Mouse (Mus musculus): ENCODE results near the gene Vmn2r89. TPM values are rescaled to one million over a fixed set of nuclear protein-coding genes. Genes with fewer than 3 reads are reported as not detected.

Vmn2r89 gene
- polyA plus RNA-seq, 1 experiment from 2014 or later = not detected

DNA sequence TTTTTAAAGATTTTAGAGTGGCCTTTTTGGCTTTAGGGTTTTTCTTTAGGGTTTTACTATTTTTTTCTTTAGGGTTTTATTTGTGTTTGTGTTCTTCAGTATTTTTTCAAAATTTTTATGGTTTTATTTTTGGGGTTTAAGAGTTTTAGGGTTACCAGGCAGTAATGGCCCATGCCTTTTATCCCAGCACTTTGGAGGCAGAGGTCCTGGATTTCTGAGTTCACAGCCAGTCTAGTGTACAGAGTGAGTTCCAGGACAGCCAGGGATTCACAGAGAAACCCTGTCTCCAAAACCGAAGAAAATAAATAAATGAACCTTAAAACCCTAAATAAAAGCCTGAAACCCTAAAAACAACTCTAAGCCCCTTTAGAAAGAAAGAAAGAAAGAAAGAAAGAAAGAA is 34.5 kb downstream of the Vmn2r89 start:
- H3K27me3 ChIP-seq = no peaks in the 10 kb centered on the region
- no peaks in the 10 kb centered on the region for H3K9me3 ChIP-seq (replicated peaks)
- 44% methylated on average over 1 of the region's 1 CpGs for WGBS (ENCODE audit: insufficient replicate concordance)
- no peak for DNase-seq
- H3K9ac ChIP-seq = no peak overlapping the region
- H3K27ac ChIP-seq = no peak overlapping the region
- ATAC-seq (ENCODE audit: low read depth) = no peak
- H3K4me3 ChIP-seq (replicated peaks) = no peak overlapping the region
- H3K4me2 ChIP-seq = no peak overlapping the region
- no peaks in the 10 kb centered on the region for H3K4me1 ChIP-seq (replicated peaks)
- no peaks in the 10 kb centered on the region for H3K36me3 ChIP-seq

- ATAC-seq (ENCODE audit: low read depth) = no peak
- Histone ChIP-seq H3K9me3 (replicated peaks) (no peaks in the 10 kb centered on the region), H3K4me1 (replicated peaks) (no peaks in the 10 kb centered on the region), H3K4me3 (replicated peaks) (no peak overlapping the region), H3K27me3 (no peaks in the 10 kb centered on the region), H3K9ac (no peak overlapping the region), H3K36me3 (no peaks in the 10 kb centered on the region), H3K4me2 (no peak overlapping the region), H3K27ac (no peak overlapping the region)
- DNase-seq = no peak
- WGBS (ENCODE audit: insufficient replicate concordance) = 54% methylated on average over 2 of the region's 2 CpGs
Observed at GRCm38 (mm10) chr14:51495781-51496180, 44.1 kb downstream of the Vmn2r89 start.

DNA sequence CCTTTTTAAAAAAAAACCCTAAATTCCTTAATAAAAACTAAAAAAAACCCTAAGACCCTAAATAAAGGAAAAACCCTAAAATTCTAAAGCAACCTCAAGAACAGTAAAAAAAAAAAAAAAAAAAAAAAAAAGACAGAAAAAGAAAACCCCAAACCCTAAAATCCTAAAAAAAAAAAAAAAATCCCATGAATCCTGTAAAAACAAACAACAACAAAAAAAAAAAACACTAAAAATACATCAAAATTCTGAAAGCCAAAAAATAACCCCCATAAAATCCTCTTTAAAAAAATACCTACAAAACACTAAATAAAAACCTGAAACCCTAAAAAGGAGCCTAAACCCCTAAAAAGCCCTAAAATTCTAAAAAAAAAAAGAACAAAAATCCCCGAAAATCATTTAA is 45.3 kb downstream of the Vmn2r89 start:
- no peaks in the 10 kb centered on the region for H3K36me3 ChIP-seq
- WGBS (ENCODE audit: insufficient replicate concordance) = 65% methylated on average over 1 of the region's 1 CpGs
- no peak overlapping the region for H3K4me2 ChIP-seq
- no peak overlapping the region for H3K4me3 ChIP-seq (replicated peaks)
- no peak overlapping the region for H3K9ac ChIP-seq
- ATAC-seq (ENCODE audit: low read depth) = no peak
- no peak overlapping the region for H3K27ac ChIP-seq
- no peaks in the 10 kb centered on the region for H3K4me1 ChIP-seq (replicated peaks)
- H3K27me3 ChIP-seq = no peaks in the 10 kb centered on the region
- DNase-seq = no peak
- no peaks in the 10 kb centered on the region for H3K9me3 ChIP-seq (replicated peaks)

- no peak overlapping the region for H3K27ac ChIP-seq
- H3K27me3 ChIP-seq = no peaks in the 10 kb centered on the region
- H3K4me1 ChIP-seq (replicated peaks) = no peaks in the 10 kb centered on the region
- no peaks in the 10 kb centered on the region for H3K36me3 ChIP-seq
- no peaks in the 10 kb centered on the region for H3K9me3 ChIP-seq (replicated peaks)
- H3K9ac ChIP-seq = no peak overlapping the region
- H3K4me3 ChIP-seq (replicated peaks) = no peak overlapping the region
- ATAC-seq (ENCODE audit: low read depth) (no peak), DNase-seq (no peak)
- 68% methylated on average over 2 of the region's 2 CpGs for WGBS (ENCODE audit: insufficient replicate concordance)
- H3K4me2 ChIP-seq = no peak overlapping the region
Observed at GRCm38 (mm10) chr14:51497958-51498357, 46.3 kb downstream of the Vmn2r89 start.

- Histone ChIP-seq H3K36me3 (no peaks in the 10 kb centered on the region), H3K4me1 (replicated peaks) (no peaks in the 10 kb centered on the region), H3K4me2 (no peak overlapping the region), H3K27ac (no peak overlapping the region), H3K9ac (no peak overlapping the region), H3K4me3 (replicated peaks) (no peak overlapping the region), H3K9me3 (replicated peaks) (no peaks in the 10 kb centered on the region), H3K27me3 (no peaks in the 10 kb centered on the region)
- no peak for DNase-seq
- ATAC-seq (ENCODE audit: low read depth) = no peak
- 55% methylated on average over 2 of the region's 2 CpGs for WGBS (ENCODE audit: insufficient replicate concordance)
Observed at GRCm38 (mm10) chr14:51499707-51500275, 48.1 kb downstream of the Vmn2r89 start.

DNA sequence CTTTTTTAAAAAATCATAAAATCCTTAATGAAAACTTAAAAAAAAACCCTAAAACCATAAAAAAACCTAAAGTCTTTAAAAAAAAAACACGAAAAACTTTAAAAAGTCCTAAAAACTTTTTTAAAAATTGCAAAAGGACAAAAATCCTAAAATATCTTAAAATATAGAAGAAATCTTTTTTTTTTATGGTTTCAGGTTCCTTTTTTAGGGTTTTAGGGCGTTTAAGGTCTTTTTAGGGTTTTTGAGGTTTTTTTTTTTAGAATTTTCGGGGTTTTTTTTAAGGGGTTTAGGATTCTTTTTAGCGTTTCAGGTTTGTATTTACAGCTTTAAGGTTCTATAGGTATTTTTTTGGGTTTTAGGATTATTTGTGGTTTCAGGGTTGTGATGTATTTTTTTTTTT is 48.8 kb downstream of the Vmn2r89 start:
- Histone ChIP-seq H3K27ac (no peak overlapping the region), H3K4me1 (replicated peaks) (no peaks in the 10 kb centered on the region), H3K4me3 (replicated peaks) (no peak overlapping the region), H3K4me2 (no peak overlapping the region), H3K9me3 (replicated peaks) (no peaks in the 10 kb centered on the region), H3K9ac (no peak overlapping the region), H3K27me3 (no peaks in the 10 kb centered on the region), H3K36me3 (no peaks in the 10 kb centered on the region)
- WGBS (ENCODE audit: insufficient replicate concordance) = 61% methylated on average over 4 of the region's 4 CpGs
- DNase-seq (no peak), ATAC-seq (ENCODE audit: low read depth) (no peak)

DNA sequence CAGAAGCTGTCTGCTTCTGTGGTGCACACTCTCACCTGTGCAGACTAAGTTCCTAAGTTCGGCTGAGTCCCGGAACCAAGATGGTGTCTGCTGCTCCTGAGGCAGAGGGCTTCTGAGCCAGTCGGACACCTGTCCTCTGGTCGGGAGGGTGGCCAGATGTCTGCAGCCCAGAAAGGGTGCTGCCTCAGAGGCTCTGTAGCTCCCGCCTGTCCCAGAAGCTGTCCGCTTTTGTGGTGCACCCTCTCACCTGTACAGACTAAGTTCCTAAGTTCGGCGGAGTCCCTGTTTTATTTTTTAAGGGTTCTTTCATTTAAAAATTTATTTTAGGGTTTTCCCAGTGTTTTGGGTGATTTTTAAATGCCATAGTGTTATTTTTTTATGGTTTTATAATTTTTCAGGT is 55.8 kb downstream of the Vmn2r89 start:
- Histone ChIP-seq H3K4me3 (replicated peaks) (no peak overlapping the region), H3K36me3 (no peaks in the 10 kb centered on the region), H3K9me3 (replicated peaks) (no peaks in the 10 kb centered on the region), H3K9ac (no peak overlapping the region), H3K27ac (no peak overlapping the region), H3K4me1 (replicated peaks) (no peaks in the 10 kb centered on the region), H3K4me2 (no peak overlapping the region), H3K27me3 (no peaks in the 10 kb centered on the region)
- 76% methylated on average over 8 of the region's 8 CpGs for WGBS (ENCODE audit: insufficient replicate concordance)
- DNase-seq = no peak
- ATAC-seq (ENCODE audit: low read depth) = no peak

Other genes starting within 250 kb of the Vmn2r89 start
- gene Ear14, start 248.5 kb upstream of the Vmn2r89 start, polyA plus RNA-seq (2015; fragmentation: Nextera tagmentation; extraction: Ambion mirVana) = not detected in 2 replicates
- not detected in 2 replicates for gene Rnase2a, start 195.7 kb upstream of the Vmn2r89 start, polyA plus RNA-seq (2015; fragmentation: Nextera tagmentation; extraction: Ambion mirVana)
- gene Gm7247, start 90.1 kb upstream of the Vmn2r89 start, polyA plus RNA-seq (2015; fragmentation: Nextera tagmentation; extraction: Ambion mirVana) = not detected in 2 replicates
- not detected in 2 replicates for gene Vmn2r88, start 41.0 kb upstream of the Vmn2r89 start, polyA plus RNA-seq (2015; fragmentation: Nextera tagmentation; extraction: Ambion mirVana)
- 0.09 and 0.22 TPM in 2 replicates for gene Gm5622, start 100.9 kb downstream of the Vmn2r89 start, polyA plus RNA-seq (2015; fragmentation: Nextera tagmentation; extraction: Ambion mirVana)
- not detected in 2 replicates for gene Gm17175, start 122.2 kb downstream of the Vmn2r89 start, polyA plus RNA-seq (2015; fragmentation: Nextera tagmentation; extraction: Ambion mirVana)
- gene Gm17174, start 140.3 kb downstream of the Vmn2r89 start, polyA plus RNA-seq (2015; fragmentation: Nextera tagmentation; extraction: Ambion mirVana) = not detected in 2 replicates
- gene Gm17078, start 159.5 kb downstream of the Vmn2r89 start, polyA plus RNA-seq (2015; fragmentation: Nextera tagmentation; extraction: Ambion mirVana) = not detected in 2 replicates
- not detected in 2 replicates for gene Gm4181, start 183.8 kb downstream of the Vmn2r89 start, polyA plus RNA-seq (2015; fragmentation: Nextera tagmentation; extraction: Ambion mirVana)
- not detected in 2 replicates for gene Gm17079, start 243.6 kb downstream of the Vmn2r89 start, polyA plus RNA-seq (2015; fragmentation: Nextera tagmentation; extraction: Ambion mirVana)

Measured in liver, embryonic 13.5 days (tissue).